Comparison of ENCODE assay signal across 8 mouse cellular contexts in the genomic region with DNA sequence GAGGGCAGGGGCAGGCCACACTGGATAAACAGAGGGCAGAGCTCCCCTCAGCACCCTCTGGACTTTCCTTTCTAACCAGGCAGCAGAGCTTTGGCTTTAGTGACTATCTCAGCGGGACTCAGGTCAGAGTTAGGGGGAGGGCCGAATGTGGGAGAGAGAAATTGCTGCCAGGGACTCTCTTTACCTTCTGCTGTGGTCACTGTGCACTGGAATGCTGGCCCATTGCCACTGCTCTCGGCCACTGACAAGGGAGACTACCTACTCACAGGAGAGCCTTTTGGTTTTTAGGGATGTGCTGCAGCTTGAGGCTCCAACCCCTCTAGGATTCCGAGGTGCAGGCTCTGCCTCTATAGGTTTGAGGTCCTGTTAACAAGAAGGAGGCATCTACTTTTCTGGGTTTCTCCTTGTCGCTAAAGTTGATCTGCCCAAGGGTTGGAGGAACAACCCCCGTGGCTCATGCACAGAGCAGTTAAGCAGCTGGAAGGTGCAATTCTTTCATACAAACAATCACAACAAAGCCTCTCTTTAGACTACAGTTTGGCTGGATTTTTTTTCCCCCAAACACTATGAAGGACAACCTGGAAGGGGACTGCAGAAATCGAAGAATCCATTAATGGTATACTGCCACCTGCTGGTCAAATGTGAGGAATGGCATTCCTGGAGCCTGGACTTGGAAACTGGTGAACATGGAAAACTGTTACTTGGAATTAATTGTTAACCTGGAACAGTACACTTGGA.
DNase-seq lines count a peak whose midpoint lies in the region; ATAC-seq and TF ChIP-seq lines count a peak whose summit lies in the region.

No protein-coding gene starts in this region.

- H3K27me3 ChIP-seq in forebrain, embryonic 14.5 days (replicated peaks; ENCODE audit: control insufficient read depth, insufficient read depth, low read length): no peaks in the 10 kb centered on the region
- H3K27me3 ChIP-seq in intestine, postnatal 0 days (replicated peaks; ENCODE audit: control insufficient read depth, insufficient read depth, low read length): no peaks in the 10 kb centered on the region
- no peaks in the 10 kb centered on the region for H3K27me3 ChIP-seq in limb, embryonic 11.5 days (ENCODE audit: control insufficient read depth, insufficient read depth, low read length)
- H3K27me3 ChIP-seq in midbrain, embryonic 16.5 days (ENCODE audit: control insufficient read depth, insufficient read depth, low read depth, low read length): no peaks in the 10 kb centered on the region

- no peaks in the 10 kb centered on the region for H3K9me3 ChIP-seq in forebrain, embryonic 14.5 days (replicated peaks; ENCODE audit: control insufficient read depth, low read length)
- H3K9me3 ChIP-seq in intestine, postnatal 0 days (ENCODE audit: control insufficient read depth): no peaks in the 10 kb centered on the region
- H3K9me3 ChIP-seq in limb, embryonic 11.5 days (ENCODE audit: control insufficient read depth, low read length): no peaks in the 10 kb centered on the region
- H3K9me3 ChIP-seq in midbrain, embryonic 16.5 days (replicated peaks; ENCODE audit: control insufficient read depth, low read length, poor library complexity, severe bottlenecking): no peaks in the 10 kb centered on the region

- H3K4me2 ChIP-seq in forebrain, embryonic 14.5 days (ENCODE audit: low read length): no peak overlapping the region
- H3K4me2 ChIP-seq in intestine, postnatal 0 days (replicated peaks; ENCODE audit: low read depth): no peak overlapping the region
- H3K4me2 ChIP-seq in limb, embryonic 11.5 days (ENCODE audit: low read depth, severe bottlenecking): no peak overlapping the region
- no peak overlapping the region for H3K4me2 ChIP-seq in midbrain, embryonic 16.5 days (ENCODE audit: low read length)

- no peak overlapping the region for H3K4me3 ChIP-seq in forebrain, embryonic 14.5 days (ENCODE audit: low read depth, low read length)
- H3K4me3 ChIP-seq in intestine, postnatal 0 days (ENCODE audit: low read depth, low read length): no peak overlapping the region
- no peak overlapping the region for H3K4me3 ChIP-seq in limb, embryonic 11.5 days (ENCODE audit: low read depth, low read length)
- no peak overlapping the region for H3K4me3 ChIP-seq in midbrain, embryonic 16.5 days (ENCODE audit: low read depth, low read length)

- H3K9ac ChIP-seq in forebrain, embryonic 14.5 days (ENCODE audit: low read length): no peak overlapping the region
- no peak overlapping the region for H3K9ac ChIP-seq in intestine, postnatal 0 days (ENCODE audit: low read depth, low read length)
- no peak overlapping the region for H3K9ac ChIP-seq in limb, embryonic 11.5 days (ENCODE audit: low read length)
- H3K9ac ChIP-seq in midbrain, embryonic 16.5 days (ENCODE audit: low read depth, low read length): no peak overlapping the region

- peak; percentile 84 for TF ChIP-seq CTCF in intestine, postnatal 0 days (IDR thresholded peaks at IDR 0.05; ENCODE audit: low read depth)

- peak; percentile 72 for ATAC-seq in forebrain, embryonic 14.5 days
- no peak for ATAC-seq in intestine, postnatal 0 days
- ATAC-seq in limb, embryonic 11.5 days (ENCODE audit: insufficient number of reproducible peaks, low FRiP score, low TSS enrichment, low read depth): 0 out of 2 replicates have a peak, but pooled peaks have one; percentile 13
- peak; percentile 74; the same call in 1 of the 2 replicates for ATAC-seq in midbrain, embryonic 16.5 days

- WGBS in forebrain, embryonic 14.5 days: 21% methylated on average over 7 of the region's 7 CpGs
- 42% methylated on average over 7 of the region's 7 CpGs for WGBS in intestine, postnatal 0 days
- 63% methylated on average over 7 of the region's 7 CpGs for WGBS in limb, embryonic 11.5 days
- WGBS in midbrain, embryonic 16.5 days: 24% methylated on average over 7 of the region's 7 CpGs

- peaks cover 16% of the 10 kb centered on the region for H3K36me3 ChIP-seq in forebrain, embryonic 14.5 days (ENCODE audit: control insufficient read depth, insufficient read depth, low read length)
- peaks cover 24% of the 10 kb centered on the region for H3K36me3 ChIP-seq in intestine, postnatal 0 days (ENCODE audit: control insufficient read depth, insufficient read depth)
- H3K36me3 ChIP-seq in limb, embryonic 11.5 days (ENCODE audit: control insufficient read depth, insufficient read depth, low read length): no peaks in the 10 kb centered on the region; the same call in 1 of the 2 replicates
- H3K36me3 ChIP-seq in midbrain, embryonic 16.5 days (ENCODE audit: control insufficient read depth, insufficient read depth, low read length): peaks cover 17% of the 10 kb centered on the region

- no peak overlapping the region for H3K27ac ChIP-seq in forebrain, embryonic 14.5 days (ENCODE audit: low read depth, low read length)
- no peak overlapping the region for H3K27ac ChIP-seq in intestine, postnatal 0 days (ENCODE audit: low read depth, low read length)
- no peak overlapping the region for H3K27ac ChIP-seq in limb, embryonic 11.5 days (replicated peaks; ENCODE audit: low read depth, low read length)
- no peak overlapping the region for H3K27ac ChIP-seq in midbrain, embryonic 16.5 days (ENCODE audit: low read length)

- DNase-seq in heart, adult 18-20 months: peak; percentile 22 to 66
- DNase-seq in heart, postnatal 25 days (ENCODE audit: low spot score): no peak
- peak; percentile 13 for DNase-seq in c-Kit-positive CD71-positive TER-119-positive erythroid progenitor cells, embryonic 14.5 days (ENCODE audit: low spot score)
- peak; percentile 90 for DNase-seq in forebrain, embryonic 14.5 days (ENCODE audit: low spot score)
- DNase-seq in limb, embryonic 11.5 days (ENCODE audit: low spot score): peak; percentile 66
- no peak for DNase-seq in spleen, adult 12 weeks (ENCODE audit: low spot score)

- intact Hi-C loops in heart, postnatal 25 days (cut with DNase I): loop anchor here (2.0 to 5.0 kb wide), 2 partner anchors 752 to 910 kb away; no protein-coding TSS in a partner anchor

- H3K4me1 ChIP-seq in forebrain, embryonic 14.5 days (ENCODE audit: control insufficient read depth, insufficient read depth, low read length): peaks cover 7% of the 10 kb centered on the region; the same call in 1 of the 2 replicates
- no peaks in the 10 kb centered on the region for H3K4me1 ChIP-seq in intestine, postnatal 0 days (replicated peaks; ENCODE audit: control insufficient read depth, insufficient read depth, low read length)
- no peaks in the 10 kb centered on the region for H3K4me1 ChIP-seq in limb, embryonic 11.5 days (ENCODE audit: control insufficient read depth, insufficient read depth, low read length)
- H3K4me1 ChIP-seq in midbrain, embryonic 16.5 days (ENCODE audit: control insufficient read depth, insufficient read depth, low read length): peaks cover 7% of the 10 kb centered on the region; the same call in 1 of the 2 replicates

Comparison
In these comparisons a context has a peak if more than half of its experiments do, and no peak if none do; other contexts are left out.
1. DNase-seq: peak in heart, adult 18-20 months (2 of 2), c-Kit-positive CD71-positive TER-119-positive erythroid progenitor cells, embryonic 14.5 days (single experiment), forebrain, embryonic 14.5 days (single experiment) and limb, embryonic 11.5 days (single experiment); none in heart, postnatal 25 days (single experiment) and spleen, adult 12 weeks (single experiment).